Mouse (Mus musculus) cortical plate, adult 2 months (tissue): ENCODE data around the gene Sox30.

Source experiments
- CTCF ChIP-seq: fragments of 200-500 bp; IDR thresholded peaks from 2 replicates; pipeline ENCODE4 v1.5.1; 2011; ENCODE audit warnings: mild to moderate bottlenecking, control low read depth, low read length; ENCODE audit not compliant: insufficient read depth; ENCODE audit errors: extremely low read depth
- POLR2A ChIP-seq: fragments of 200-500 bp; IDR thresholded peaks from 2 replicates; pipeline ENCODE4 v1.6.1; 2011; ENCODE audit warnings: mild to moderate bottlenecking, low read length, control low read depth; ENCODE audit not compliant: insufficient read depth; ENCODE audit errors: extremely low read depth

- TF ChIP-seq POLR2A (no peak), CTCF (no peak)
Observed at GRCm38 (mm10) chr11:46039335-46039734, 59.2 kb downstream of the Sox30 start.
